Mouse (Mus musculus) liver, embryonic 11.5 days (tissue): ENCODE data around the gene Gorab. TPM values are rescaled to one million over a fixed set of nuclear protein-coding genes. Genes with fewer than 3 reads are reported as not detected.

Source experiments
- ATAC-seq: fragments of 200-750 bp; cut with Nextera tagmentation; replicated peaks from 2 replicates; pipeline ENCODE4 v1.8.0; 2017; ENCODE audit warnings: moderate number of reproducible peaks, mild to moderate bottlenecking, moderate TSS enrichment, moderate library complexity; ENCODE audit not compliant: low FRiP score
- DNase-seq: peaks from one replicate; pipeline ENCODE4 v3.0.0-alpha.2; 2017; ENCODE audit warnings: low spot score
- H3K27ac ChIP-seq: fragments of 300-500 bp; sonication (generic); 2 replicates; pipeline ENCODE4 v1.5.1; 2014; ENCODE audit warnings: mild to moderate bottlenecking, low read depth, low read length, control low read depth
- H3K27me3 ChIP-seq: fragments of 300-500 bp; sonication (generic); replicated peaks from 2 replicates; pipeline ENCODE4 v1.6.1; 2014; ENCODE audit warnings: low read length, mixed read lengths; ENCODE audit not compliant: control insufficient read depth, insufficient read depth
- H3K36me3 ChIP-seq: fragments of 300-500 bp; sonication (generic); 2 replicates; pipeline ENCODE4 v1.6.1; 2014; ENCODE audit warnings: mild to moderate bottlenecking, low read length, moderate library complexity, mixed read lengths; ENCODE audit not compliant: control insufficient read depth, insufficient read depth
- H3K4me1 ChIP-seq: fragments of 300-500 bp; sonication (generic); replicated peaks from 2 replicates; pipeline ENCODE4 v1.6.1; 2014; ENCODE audit warnings: low read length, mixed read lengths; ENCODE audit not compliant: control insufficient read depth, insufficient read depth
- H3K4me2 ChIP-seq: fragments of 300-500 bp; sonication (generic); 2 replicates; pipeline ENCODE4 v1.6.1; 2014; ENCODE audit warnings: mild to moderate bottlenecking, control low read depth, moderate library complexity
- H3K4me3 ChIP-seq: fragments of 300-500 bp; sonication (generic); 2 replicates; pipeline ENCODE4 v1.5.1; 2014; ENCODE audit warnings: low read depth, low read length, control low read depth
- H3K9ac ChIP-seq: fragments of 300-500 bp; sonication (generic); 2 replicates; pipeline ENCODE4 v1.6.1; 2014; ENCODE audit warnings: low read depth, low read length, control low read depth
- H3K9me3 ChIP-seq: fragments of 300-500 bp; sonication (generic); 2 replicates; pipeline ENCODE4 v1.6.1; 2016; ENCODE audit warnings: low read length, inconsistent platforms, mixed read lengths; ENCODE audit not compliant: control insufficient read depth
- whole genome bisulfite sequencing: fragments of 180-500 bp; shearing (Covaris S2); extraction: QIAGEN DNeasy Blood & Tissue Kit; methylation state at CpG from one replicate; pipeline ENCODE4 v1.1.7; 2014; 5-methylcytosine and 5-hydroxymethylcytosine counted together
- polyA plus RNA-seq: library from polyadenylated mRNA; unstranded; fragments of >200 nt; fragmentation: Nextera tagmentation; extraction: Ambion mirVana; gene quantifications from 2 replicates; pipeline ENCODE4 v1.2.1, GENCODE M21; 2014

The Gorab gene
- polyA plus RNA-seq, 1 experiment from 2014 or later: 10.0 TPM

DNA sequence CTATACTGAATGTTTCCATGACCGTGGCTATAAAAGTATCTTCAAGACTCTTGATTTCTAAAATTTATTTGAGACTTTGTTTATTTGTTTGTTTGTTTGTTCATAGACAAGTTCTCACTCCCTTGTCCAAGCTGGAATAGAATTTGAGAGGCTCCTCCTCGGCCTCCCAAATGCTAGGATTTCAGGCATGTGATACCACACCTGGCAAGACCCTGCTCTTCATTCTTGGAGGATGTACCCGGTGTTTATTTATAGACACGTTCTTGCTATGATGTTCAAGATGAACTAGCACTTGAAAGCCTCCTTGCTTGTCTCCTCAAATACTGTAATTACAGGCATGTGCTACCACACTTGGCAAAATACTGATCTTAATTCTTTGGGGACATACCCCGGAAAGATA is 57.9 kb downstream of the Gorab start:
- no peaks in the 10 kb centered on the region for H3K27me3 ChIP-seq
- H3K4me1 ChIP-seq: no peaks in the 10 kb centered on the region
- H3K9ac ChIP-seq: no peak overlapping the region
- no peak for ATAC-seq
- no peak for DNase-seq
- WGBS: 72% methylated on average over 5 of the region's 5 CpGs
- H3K9me3 ChIP-seq: no peaks in the 10 kb centered on the region
- H3K36me3 ChIP-seq: no peaks in the 10 kb centered on the region
- no peak overlapping the region for H3K4me2 ChIP-seq
- H3K4me3 ChIP-seq: no peak overlapping the region
- H3K27ac ChIP-seq: no peak overlapping the region

- ATAC-seq (no peak), DNase-seq (no peak)
- Histone ChIP-seq H3K4me2 (no peak overlapping the region), H3K36me3 (no peaks in the 10 kb centered on the region), H3K9ac (no peak overlapping the region), H3K27me3 (no peaks in the 10 kb centered on the region), H3K9me3 (no peaks in the 10 kb centered on the region), H3K4me3 (no peak overlapping the region), H3K27ac (no peak overlapping the region), H3K4me1 (no peaks in the 10 kb centered on the region)
- WGBS: 14% methylated on average over 1 of the region's 1 CpGs
Measured at GRCm38 (mm10) chr1:163344931-163345330, 58.5 kb downstream of the Gorab start.

- 74% methylated on average over 3 of the region's 3 CpGs for WGBS
- DNase-seq (no peak), ATAC-seq (no peak)
- H3K4me3 ChIP-seq: no peak overlapping the region
- H3K9me3 ChIP-seq: no peaks in the 10 kb centered on the region
- H3K9ac ChIP-seq: no peak overlapping the region
- H3K36me3 ChIP-seq: no peaks in the 10 kb centered on the region
- H3K4me2 ChIP-seq: no peak overlapping the region
- no peaks in the 10 kb centered on the region; the same call in 1 of the 2 replicates for H3K4me1 ChIP-seq
- H3K27ac ChIP-seq: no peak overlapping the region
- no peaks in the 10 kb centered on the region for H3K27me3 ChIP-seq
Measured at GRCm38 (mm10) chr1:163339219-163339561, 64.3 kb downstream of the Gorab start.

DNA sequence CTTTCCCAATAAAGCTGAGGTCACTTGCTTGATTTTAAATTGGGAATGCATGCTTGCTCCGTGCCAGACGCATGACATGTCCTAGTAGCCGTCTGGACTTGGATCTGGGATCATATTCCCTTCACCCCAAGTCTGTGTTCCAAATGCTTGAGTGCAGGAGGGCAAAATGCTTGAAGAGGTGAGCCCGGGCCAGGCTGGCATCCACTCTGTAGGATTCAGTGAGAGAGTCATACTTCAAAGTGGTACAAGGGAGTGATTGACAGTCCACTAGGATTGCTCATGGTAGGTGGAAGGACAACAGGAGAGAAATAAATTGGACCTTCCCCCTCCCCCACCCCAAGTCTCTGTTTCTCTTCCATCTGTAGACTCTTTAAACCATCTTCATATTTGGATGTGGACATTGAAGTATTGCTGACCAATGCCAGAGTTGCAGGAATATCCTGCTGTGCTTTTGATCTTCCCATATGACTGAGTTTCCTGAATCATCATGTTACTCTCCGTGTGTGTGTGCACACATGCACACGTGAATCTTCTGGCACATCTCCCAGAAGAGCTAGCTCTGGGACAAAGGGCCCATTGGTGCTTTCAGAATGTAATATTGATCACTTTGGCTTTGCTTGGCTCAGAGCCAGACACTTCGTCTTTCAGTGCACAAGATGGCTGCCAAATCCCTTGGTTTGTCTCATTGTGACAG is 64.8 kb downstream of the Gorab start:
- no peak overlapping the region for H3K9ac ChIP-seq
- H3K4me2 ChIP-seq: no peak overlapping the region
- whole genome bisulfite sequencing: 71% methylated on average over 7 of the region's 7 CpGs
- no peak overlapping the region for H3K4me3 ChIP-seq
- H3K9me3 ChIP-seq: no peaks in the 10 kb centered on the region
- DNase-seq (no peak), ATAC-seq (no peak)
- no peaks in the 10 kb centered on the region for H3K36me3 ChIP-seq
- H3K27me3 ChIP-seq: no peaks in the 10 kb centered on the region
- H3K4me1 ChIP-seq: no peaks in the 10 kb centered on the region; the same call in 1 of the 2 replicates
- no peak overlapping the region for H3K27ac ChIP-seq

DNA sequence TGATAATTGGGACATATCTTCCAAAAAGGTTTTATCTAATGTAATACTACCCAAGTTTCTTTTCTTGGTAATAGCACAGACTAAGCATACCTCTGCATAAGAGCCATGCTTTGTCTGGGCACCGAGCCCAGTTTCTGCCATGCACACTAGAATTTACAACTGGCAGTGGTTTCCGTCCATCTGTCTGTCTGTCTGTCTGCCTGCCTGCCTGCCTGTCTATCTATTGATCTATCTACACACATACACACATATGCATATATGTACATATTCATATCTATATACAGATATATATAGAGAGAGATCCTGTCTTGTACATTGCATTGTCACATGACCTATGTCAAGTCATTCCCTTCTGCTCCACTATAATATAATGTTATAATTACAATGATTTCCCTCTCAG is 65.6 kb downstream of the Gorab start:
- no peak overlapping the region for H3K4me3 ChIP-seq
- WGBS: 87% methylated on average over 2 of the region's 2 CpGs
- no peak for ATAC-seq
- no peak overlapping the region for H3K9ac ChIP-seq
- no peak overlapping the region for H3K27ac ChIP-seq
- H3K4me1 ChIP-seq: no peaks in the 10 kb centered on the region; the same call in 1 of the 2 replicates
- DNase-seq: no peak
- H3K9me3 ChIP-seq: no peaks in the 10 kb centered on the region
- H3K27me3 ChIP-seq: no peaks in the 10 kb centered on the region
- H3K4me2 ChIP-seq: no peak overlapping the region
- no peaks in the 10 kb centered on the region for H3K36me3 ChIP-seq

Other genes with a start within 250 kb of the Gorab start
- 3.0 and 3.3 TPM in 2 replicates for gene Prrx1, start 90.0 kb downstream of the Gorab start, polyA plus RNA-seq